Mouse (Mus musculus): ENCODE data around the gene Ston1. TPM values are rescaled to one million over a fixed set of nuclear protein-coding genes. Genes with fewer than 3 reads are reported as not detected.

The Ston1 gene
- polyA plus RNA-seq, 1 experiment from 2014 or later, result 2.4 TPM

GRCm38 (mm10) chr17:88596068-88596467 lies 1.4 kb upstream of the Ston1 start:
- Histone ChIP-seq H3K9ac (no peak overlapping the region), H3K4me1 (peaks cover 16% of the 10 kb centered on the region), H3K4me3 (replicated peaks) (no peak overlapping the region), H3K9me3 (no peaks in the 10 kb centered on the region), H3K27me3 (no peaks in the 10 kb centered on the region), H3K36me3 (replicated peaks) (no peaks in the 10 kb centered on the region), H3K4me2 (no peak overlapping the region), H3K27ac (no peak overlapping the region)
- WGBS, result 67% methylated on average over 4 of the region's 4 CpGs
- ATAC-seq (ENCODE audit: low FRiP score), result no peak

- Histone ChIP-seq H3K27me3 (no peaks in the 10 kb centered on the region), H3K4me3 (replicated peaks) (peak overlapping the region; percentile 46), H3K9me3 (no peaks in the 10 kb centered on the region), H3K9ac (peak overlapping the region; percentile 59), H3K27ac (peak overlapping the region; percentile 82), H3K36me3 (replicated peaks) (no peaks in the 10 kb centered on the region), H3K4me2 (peak overlapping the region; percentile 76), H3K4me1 (peaks cover 16% of the 10 kb centered on the region)
- no peak for ATAC-seq (ENCODE audit: low FRiP score)
- whole genome bisulfite sequencing, result 29% methylated on average over 16 of the region's 16 CpGs
Measured at GRCm38 (mm10) chr17:88596544-88597221, 801 bp upstream of the Ston1 start.

GRCm38 (mm10) chr17:88598056-88598420 lies 554 bp downstream of the Ston1 start:
- Histone ChIP-seq H3K4me3 (replicated peaks) (peak overlapping the region; percentile 46), H3K27ac (no peak overlapping the region), H3K27me3 (no peaks in the 10 kb centered on the region), H3K9me3 (no peaks in the 10 kb centered on the region), H3K4me1 (peaks cover 16% of the 10 kb centered on the region), H3K9ac (peak overlapping the region; percentile 59), H3K36me3 (replicated peaks) (no peaks in the 10 kb centered on the region), H3K4me2 (peak overlapping the region; percentile 76)
- WGBS, result 10% methylated on average over 5 of the region's 5 CpGs
- no peak for ATAC-seq (ENCODE audit: low FRiP score)

GRCm38 (mm10) chr17:88598570-88599368 lies 1.3 kb downstream of the Ston1 start:
- Histone ChIP-seq H3K4me2 (peak overlapping the region; percentile 76), H3K36me3 (replicated peaks) (no peaks in the 10 kb centered on the region), H3K27me3 (no peaks in the 10 kb centered on the region), H3K9me3 (no peaks in the 10 kb centered on the region), H3K4me1 (peaks cover 16% of the 10 kb centered on the region), H3K27ac (peak overlapping the region; percentile 21; the same call in 1 of the 2 replicates), H3K9ac (peak overlapping the region; percentile 29; the same call in 1 of the 2 replicates), H3K4me3 (replicated peaks) (no peak overlapping the region)
- no peak; the same call in 1 of the 2 replicates for ATAC-seq (ENCODE audit: low FRiP score)
- 18% methylated on average over 14 of the region's 14 CpGs for WGBS

GRCm38 (mm10) chr17:88600492-88601026 lies 3.1 kb downstream of the Ston1 start:
- no peak overlapping the region for H3K27ac ChIP-seq
- peaks cover 16% of the 10 kb centered on the region for H3K4me1 ChIP-seq
- H3K36me3 ChIP-seq (replicated peaks), result no peaks in the 10 kb centered on the region
- no peaks in the 10 kb centered on the region for H3K9me3 ChIP-seq
- no peak overlapping the region for H3K4me3 ChIP-seq (replicated peaks)
- 95% methylated on average over 8 of the region's 8 CpGs for WGBS
- no peak for ATAC-seq (ENCODE audit: low FRiP score)
- H3K4me2 ChIP-seq, result no peak overlapping the region
- no peak overlapping the region for H3K9ac ChIP-seq
- H3K27me3 ChIP-seq, result no peaks in the 10 kb centered on the region

GRCm38 (mm10) chr17:88603943-88604342 lies 6.5 kb downstream of the Ston1 start:
- no peak overlapping the region for H3K4me2 ChIP-seq
- no peak overlapping the region for H3K4me3 ChIP-seq (replicated peaks)
- H3K4me1 ChIP-seq, result peaks cover 6% of the 10 kb centered on the region
- no peak overlapping the region for H3K27ac ChIP-seq
- ATAC-seq (ENCODE audit: low FRiP score), result no peak
- H3K36me3 ChIP-seq (replicated peaks), result no peaks in the 10 kb centered on the region
- WGBS, result 93% methylated on average over 11 of the region's 11 CpGs
- H3K27me3 ChIP-seq, result no peaks in the 10 kb centered on the region
- H3K9ac ChIP-seq, result no peak overlapping the region
- H3K9me3 ChIP-seq, result no peaks in the 10 kb centered on the region

GRCm38 (mm10) chr17:88606056-88606455 lies 8.6 kb downstream of the Ston1 start:
- WGBS, result 93% methylated on average over 2 of the region's 2 CpGs
- Histone ChIP-seq H3K27ac (no peak overlapping the region), H3K4me1 (no peaks in the 10 kb centered on the region; the same call in 1 of the 2 replicates)

GRCm38 (mm10) chr17:88609361-88609760 lies 11.9 kb downstream of the Ston1 start:
- Histone ChIP-seq H3K27me3 (no peaks in the 10 kb centered on the region), H3K9me3 (no peaks in the 10 kb centered on the region), H3K36me3 (replicated peaks) (no peaks in the 10 kb centered on the region), H3K27ac (no peak overlapping the region), H3K4me1 (no peaks in the 10 kb centered on the region; the same call in 1 of the 2 replicates), H3K4me3 (replicated peaks) (no peak overlapping the region), H3K9ac (no peak overlapping the region), H3K4me2 (no peak overlapping the region)
- 85% methylated on average over 15 of the region's 15 CpGs for WGBS
- no peak for ATAC-seq (ENCODE audit: low FRiP score)

More at GRCm38 (mm10) chr17:88606056-88606455, 8.6 kb downstream of the Ston1 start:
- Histone ChIP-seq H3K9me3 (no peaks in the 10 kb centered on the region), H3K4me3 (replicated peaks) (no peak overlapping the region), H3K27me3 (no peaks in the 10 kb centered on the region), H3K4me2 (no peak overlapping the region), H3K9ac (no peak overlapping the region), H3K36me3 (replicated peaks) (no peaks in the 10 kb centered on the region)
- no peak for ATAC-seq (ENCODE audit: low FRiP score)

- Histone ChIP-seq H3K9me3 (no peaks in the 10 kb centered on the region), H3K4me1 (no peaks in the 10 kb centered on the region; the same call in 1 of the 2 replicates), H3K36me3 (replicated peaks) (no peaks in the 10 kb centered on the region), H3K27ac (no peak overlapping the region), H3K9ac (no peak overlapping the region), H3K4me2 (no peak overlapping the region), H3K27me3 (no peaks in the 10 kb centered on the region), H3K4me3 (replicated peaks) (no peak overlapping the region)
- WGBS, result 73% methylated on average over 2 of the region's 2 CpGs
- no peak for ATAC-seq (ENCODE audit: low FRiP score)
Measured at GRCm38 (mm10) chr17:88611057-88611456, 13.6 kb downstream of the Ston1 start.

GRCm38 (mm10) chr17:88613172-88613571 lies 15.7 kb downstream of the Ston1 start:
- no peaks in the 10 kb centered on the region for H3K36me3 ChIP-seq (replicated peaks)
- H3K4me3 ChIP-seq (replicated peaks), result no peak overlapping the region
- H3K27me3 ChIP-seq, result no peaks in the 10 kb centered on the region
- no peaks in the 10 kb centered on the region for H3K9me3 ChIP-seq
- H3K27ac ChIP-seq, result no peak overlapping the region
- no peak for ATAC-seq (ENCODE audit: low FRiP score)
- 68% methylated on average over 6 of the region's 6 CpGs for WGBS
- no peak overlapping the region for H3K9ac ChIP-seq
- no peak overlapping the region for H3K4me2 ChIP-seq
- H3K4me1 ChIP-seq, result no peaks in the 10 kb centered on the region; the same call in 1 of the 2 replicates

GRCm38 (mm10) chr17:88613721-88614120 lies 16.2 kb downstream of the Ston1 start:
- no peak for ATAC-seq (ENCODE audit: low FRiP score)
- H3K27me3 ChIP-seq, result no peaks in the 10 kb centered on the region
- 87% methylated on average over 3 of the region's 3 CpGs for WGBS
- H3K4me3 ChIP-seq (replicated peaks), result no peak overlapping the region
- H3K9ac ChIP-seq, result no peak overlapping the region
- H3K27ac ChIP-seq, result no peak overlapping the region
- no peaks in the 10 kb centered on the region; the same call in 1 of the 2 replicates for H3K4me1 ChIP-seq
- H3K9me3 ChIP-seq, result no peaks in the 10 kb centered on the region
- H3K36me3 ChIP-seq (replicated peaks), result no peaks in the 10 kb centered on the region
- H3K4me2 ChIP-seq, result no peak overlapping the region

GRCm38 (mm10) chr17:88614234-88614633 lies 16.8 kb downstream of the Ston1 start:
- H3K36me3 ChIP-seq (replicated peaks), result no peaks in the 10 kb centered on the region
- no peak overlapping the region for H3K4me3 ChIP-seq (replicated peaks)
- H3K9ac ChIP-seq, result no peak overlapping the region
- H3K9me3 ChIP-seq, result no peaks in the 10 kb centered on the region
- H3K4me1 ChIP-seq, result no peaks in the 10 kb centered on the region; the same call in 1 of the 2 replicates
- WGBS, result 63% methylated on average over 3 of the region's 3 CpGs
- no peak overlapping the region for H3K4me2 ChIP-seq
- H3K27ac ChIP-seq, result no peak overlapping the region
- H3K27me3 ChIP-seq, result no peaks in the 10 kb centered on the region
- ATAC-seq (ENCODE audit: low FRiP score), result no peak

Data from forebrain, embryonic 12.5 days (tissue).